Mouse (Mus musculus): ENCODE measurements around the gene Wnk1. TPM values are rescaled to one million over a fixed set of nuclear protein-coding genes. Genes with fewer than 3 reads are reported as not detected.

Gene Wnk1
- total RNA-seq, 2 experiments from 2014 or later: 283 to 292 TPM

DNA sequence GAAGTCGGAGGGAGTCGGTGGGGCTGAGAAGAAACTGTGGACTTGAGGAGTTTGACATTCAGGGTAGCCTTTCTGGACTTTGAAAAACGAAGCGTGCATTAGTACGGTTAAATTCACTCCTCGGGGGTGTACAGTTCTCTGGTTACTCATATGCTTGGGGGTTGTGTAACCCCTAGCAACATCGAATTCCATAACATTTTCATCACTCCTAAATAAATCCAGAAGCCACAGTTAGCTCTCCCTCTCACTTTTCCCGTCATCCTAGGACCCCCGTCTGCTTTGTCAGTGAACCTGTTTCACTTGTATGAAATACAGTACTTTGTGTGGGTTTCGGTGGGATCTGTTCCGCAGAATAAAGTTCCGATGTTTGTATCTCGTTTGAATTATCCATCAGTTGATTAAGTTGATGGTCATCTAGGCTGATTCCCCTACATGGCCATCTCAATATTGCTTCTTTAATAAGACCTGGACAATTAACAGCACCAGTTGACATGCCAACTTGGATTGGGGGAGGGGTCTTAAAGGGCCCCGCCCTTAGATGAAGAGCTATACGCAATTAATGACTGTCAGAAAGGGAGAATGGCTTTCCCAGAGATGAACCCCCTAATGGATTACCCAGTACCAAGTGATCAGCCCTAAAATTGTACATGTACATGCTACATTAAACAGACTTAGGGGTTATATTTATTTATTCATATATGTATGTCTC, 135.2 kb downstream of the Wnk1 start:
- no peak for DNase-seq

DNA sequence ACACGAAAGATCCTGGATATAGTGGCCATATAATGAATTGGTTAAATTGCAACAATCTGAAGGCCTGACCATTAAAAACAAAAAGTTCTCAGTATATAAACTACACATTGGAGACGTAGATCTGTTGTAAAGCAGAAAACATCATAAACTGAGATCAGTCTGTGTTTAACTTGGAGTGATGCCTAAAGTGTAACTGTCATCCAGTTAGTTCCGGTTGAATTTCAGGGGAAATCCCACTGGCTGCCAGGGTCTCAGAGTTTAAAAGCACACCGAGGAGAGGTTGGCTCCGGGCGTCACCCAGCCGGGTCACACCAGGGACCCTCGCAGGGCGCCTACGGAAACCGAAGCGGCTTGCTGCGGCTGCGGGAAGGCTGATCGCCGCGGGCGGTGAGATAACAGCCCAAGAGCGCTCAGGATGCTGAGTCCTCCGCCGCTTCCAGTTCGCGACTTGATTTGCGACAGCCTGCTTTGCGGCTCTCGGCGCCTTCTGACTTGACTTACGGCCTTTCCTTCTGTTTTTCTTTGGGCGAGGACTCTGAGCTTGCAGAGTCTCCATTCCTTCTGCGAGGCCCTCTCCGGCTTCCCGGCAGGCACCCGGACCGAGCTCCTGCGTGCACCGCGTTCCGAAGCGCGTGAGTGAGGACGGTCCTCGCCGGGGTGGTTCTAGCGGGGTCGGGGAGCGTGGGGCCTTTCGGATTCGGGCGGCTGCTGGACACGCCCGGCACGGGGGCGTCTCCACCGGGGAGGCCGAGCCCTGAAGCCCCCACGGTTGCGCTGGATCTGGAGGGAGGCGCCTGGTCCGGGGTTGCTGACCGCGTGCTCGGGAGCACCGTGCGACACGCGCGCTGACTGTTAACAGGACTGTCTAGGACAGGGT, 136.0 kb downstream of the Wnk1 start, which contains the start of gene Rad52:
Gene Rad52 (plus strand): TSS at position 495 of the 877 bp plus-strand sequence.
- DNase-seq: peak; percentile 74

DNA sequence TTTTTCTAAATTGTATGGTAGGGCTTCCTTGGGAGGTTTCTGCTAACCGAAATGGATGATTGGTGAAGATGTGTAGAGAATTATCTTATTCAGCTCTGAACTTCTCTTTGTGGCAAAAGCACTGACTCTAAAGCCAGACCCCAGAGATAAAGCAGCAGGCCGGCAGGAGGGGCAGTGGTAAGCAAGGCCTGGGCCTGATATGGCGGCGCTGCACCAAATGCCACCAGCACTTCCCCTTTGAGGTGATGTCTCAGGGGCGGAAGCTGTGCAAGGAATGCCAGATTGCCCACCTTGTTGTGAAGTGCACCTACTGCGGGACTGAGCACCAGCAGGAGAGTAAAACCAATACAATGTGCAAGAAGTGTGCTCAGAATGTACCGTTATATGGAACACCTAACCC, 145.8 kb downstream of the Wnk1 start:
- DNase-seq: no peak

- DNase-seq: no peak
These were observed 155.3 kb downstream of the Wnk1 start for GRCm38 (mm10) chr6:119883151-119883550.

Small RNAs within 50 kb of the gene (microRNA-seq; reads per million reads assigned to microRNA genes)
- gene Mir706: 0 reads per million in 2 experiments

Other genes with a start within 250 kb of the Wnk1 start
- gene Erc1, start 190.5 kb downstream of the Wnk1 start, total RNA-seq (2021): 10 to 100 TPM; 22.7 to 26.7 TPM
- 10 to 100 TPM; 10.4 to 20.3 TPM for gene Rad52, start 136.0 kb downstream of the Wnk1 start, total RNA-seq (2021)
- gene Ninj2, start 54.7 kb upstream of the Wnk1 start, total RNA-seq (2021): not detected

All from gastrocnemius, postnatal 10 days (tissue).